Mouse (Mus musculus) embryonic stem cell, embryonic (primary cell): Measurements from ENCODE around the gene Hnrnpdl.

ENCODE experiments used
- CTCF ChIA-PET, 4 experiments: fragments of 300-600 bp in 2 of 4; fragments of 350-600 bp in 2 of 4; sonication (Branson Sonifier 250); formaldehyde crosslinking; loops; one replicate each; lab custom pipeline; 2022; ENCODE audit warnings: inconsistent platforms in 2 of 4; lab: Charles Lee
- POLR2A ChIA-PET, 4 experiments: fragments of 300-600 bp in 2 of 4; fragments of 350-600 bp in 2 of 4; sonication (Branson Sonifier 250); formaldehyde crosslinking; loops; one replicate each; lab custom pipeline; 2022; ENCODE audit warnings: antibody characterized with exemption in 4 of 4, inconsistent platforms in 1 of 4; lab: Charles Lee

Gene Hnrnpdl

GRCm38 (mm10) chr5:100057461-100058209, 18.2 kb upstream of the Hnrnpdl start:
- CTCF ChIA-PET, result no interaction called here
- POLR2A ChIA-PET, result interaction anchor here in 2 of 4 experiments (0.5 to 5.7 kb wide), 14 partner anchors 8 to 36 kb away, joined by 3 to 64 read pairs (median 4); partner anchors contain the start of genes Enoph1 (in 2 of the 2) and Hnrnpdl (in 2 of the 2)

GRCm38 (mm10) chr5:100055866-100056369, 16.5 kb upstream of the Hnrnpdl start:
- ChIA-PET CTCF (interaction anchor here in 2 of 4 experiments (0.6 to 1.8 kb wide), 6 partner anchors 12 to 128 kb away, joined by 3 to 5 read pairs (median 4); no protein-coding TSS in a partner anchor), POLR2A (interaction anchor here in 3 of 4 experiments (0.6 to 5.7 kb wide), 15 partner anchors 8 to 406 kb away, joined by 3 to 64 read pairs (median 3); partner anchors contain the start of genes Enoph1 (in 2 of the 3) and Hnrnpdl (in 2 of the 3))

GRCm38 (mm10) chr5:100054807-100055547, 15.5 kb upstream of the Hnrnpdl start:
- ChIA-PET POLR2A (interaction anchor here (0.6 to 5.7 kb wide), 14 partner anchors 11 to 697 kb away, joined by 3 to 64 read pairs (median 4); partner anchors contain the start of genes Enoph1 (in 2 of the 4) and Hnrnpdl (in 2 of the 4)), CTCF (interaction anchor here in 2 of 4 experiments (0.6 to 1.3 kb wide), 4 partner anchors 11 to 346 kb away, joined by 3 to 4 read pairs (median 4); no protein-coding TSS in a partner anchor)

GRCm38 (mm10) chr5:100052728-100053127, 13.3 kb upstream of the Hnrnpdl start:
- ChIA-PET POLR2A (interaction anchor here (0.6 to 18.3 kb wide), 25 partner anchors 8 to 377 kb away, joined by 3 to 388 read pairs (median 4); partner anchors contain the start of genes Enoph1 (in 3 of the 4) and Hnrnpdl (in 3 of the 4)), CTCF (interaction anchor here in 2 of 4 experiments (0.6 to 1.2 kb wide), 2 partner anchors 14 to 27 kb away, joined by 3 read pairs; no protein-coding TSS in a partner anchor)

- CTCF ChIA-PET, result interaction anchor here in 2 of 4 experiments (1.2 to 1.9 kb wide), 2 partner anchors 11 kb away, joined by 3 to 6 read pairs; no protein-coding TSS in a partner anchor
- POLR2A ChIA-PET, result interaction anchor here (0.9 to 18.3 kb wide), 9 partner anchors 8 to 43 kb away, joined by 3 to 388 read pairs (median 13); partner anchors contain the start of genes Enoph1 (in 3 of the 4) and Hnrnpdl (in 3 of the 4)
Measured at GRCm38 (mm10) chr5:100049904-100050303, 10.4 kb upstream of the Hnrnpdl start.

GRCm38 (mm10) chr5:100047871-100048270, 8.4 kb upstream of the Hnrnpdl start:
- POLR2A ChIA-PET, result interaction anchor here in 3 of 4 experiments (0.6 to 18.3 kb wide), 12 partner anchors 9 to 1253 kb away, joined by 3 to 388 read pairs (median 6); partner anchors contain the start of genes Enoph1 (in 3 of the 3) and Hnrnpdl (in 3 of the 3)

GRCm38 (mm10) chr5:100047143-100047640, 7.7 kb upstream of the Hnrnpdl start:
- ChIA-PET POLR2A (interaction anchor here in 3 of 4 experiments (0.6 to 18.3 kb wide), 13 partner anchors 8 to 848 kb away, joined by 3 to 388 read pairs (median 6); partner anchors contain the start of genes Enoph1 (in 3 of the 3), Hnrnpdl (in 3 of the 3) and 4930524J08Rik (in 1 of the 3)), CTCF (no interaction called here)

More at GRCm38 (mm10) chr5:100047871-100048270, 8.4 kb upstream of the Hnrnpdl start:
- CTCF ChIA-PET, result interaction anchor here in 1 of 4 experiments (1.5 kb wide), 1 partner anchor 9 kb away, joined by 3 read pairs; no protein-coding TSS in a partner anchor

GRCm38 (mm10) chr5:100046096-100046495, 6.6 kb upstream of the Hnrnpdl start:
- CTCF ChIA-PET, result no interaction called here

GRCm38 (mm10) chr5:100044621-100045020, 5.2 kb upstream of the Hnrnpdl start:
- CTCF ChIA-PET, result interaction anchor here in 1 of 4 experiments (0.6 to 1.2 kb wide), 2 partner anchors 11 to 71 kb away, joined by 4 read pairs; no protein-coding TSS in a partner anchor
- POLR2A ChIA-PET, result interaction anchor here (0.6 to 18.3 kb wide), 64 partner anchors 8 to 474 kb away, joined by 3 to 388 read pairs (median 4); partner anchors contain the start of genes Cops4 (in 3 of the 4), Enoph1 (in 1 of the 4) and Hnrnpdl (in 1 of the 4)

More at GRCm38 (mm10) chr5:100046096-100046495, 6.6 kb upstream of the Hnrnpdl start:
- POLR2A ChIA-PET, result interaction anchor here in 3 of 4 experiments (0.7 to 18.3 kb wide), 9 partner anchors 11 to 721 kb away, joined by 3 to 388 read pairs (median 3); partner anchors contain the start of genes 4930524J08Rik (in 1 of the 3), Enoph1 (in 1 of the 3) and Hnrnpdl (in 1 of the 3)

- CTCF ChIA-PET, result interaction anchor here in 1 of 4 experiments (0.6 to 1.2 kb wide), 4 partner anchors 11 to 116 kb away, joined by 3 to 5 read pairs (median 4); no protein-coding TSS in a partner anchor
- POLR2A ChIA-PET, result interaction anchor here (0.6 to 18.3 kb wide), 77 partner anchors 8 to 474 kb away, joined by 3 to 388 read pairs (median 4); partner anchors contain the start of genes Cops4 (in 3 of the 4), Enoph1 (in 1 of the 4) and Hnrnpdl (in 1 of the 4)
Measured at GRCm38 (mm10) chr5:100044030-100044429, 4.6 kb upstream of the Hnrnpdl start.

GRCm38 (mm10) chr5:100043361-100043760, 3.9 kb upstream of the Hnrnpdl start:
- CTCF ChIA-PET, result interaction anchor here in 1 of 4 experiments (0.8 to 1.2 kb wide), 3 partner anchors 12 to 116 kb away, joined by 3 to 5 read pairs (median 4); no protein-coding TSS in a partner anchor

GRCm38 (mm10) chr5:100042467-100042866, 3.0 kb upstream of the Hnrnpdl start:
- POLR2A ChIA-PET, result interaction anchor here in 3 of 4 experiments (0.9 to 18.3 kb wide), 15 partner anchors 2 to 87 kb away, joined by 3 to 388 read pairs (median 20); partner anchors contain the start of genes Enoph1 (in 1 of the 3) and Hnrnpdl (in 1 of the 3)
- CTCF ChIA-PET, result no interaction called here

More at GRCm38 (mm10) chr5:100043361-100043760, 3.9 kb upstream of the Hnrnpdl start:
- POLR2A ChIA-PET, result interaction anchor here in 3 of 4 experiments (0.7 to 18.3 kb wide), 53 partner anchors 8 to 475 kb away, joined by 3 to 388 read pairs (median 4); partner anchors contain the start of genes Cops4 (in 3 of the 3), Enoph1 (in 1 of the 3) and Hnrnpdl (in 1 of the 3)

GRCm38 (mm10) chr5:100041272-100041671, 1.8 kb upstream of the Hnrnpdl start:
- ChIA-PET CTCF (interaction anchor here in 1 of 4 experiments (0.8 kb wide), 1 partner anchor 68 kb away, joined by 3 read pairs; no protein-coding TSS in a partner anchor), POLR2A (interaction anchor here (0.5 to 18.3 kb wide), 29 partner anchors 3 to 388 kb away, joined by 3 to 388 read pairs (median 14); partner anchors contain the start of genes Enoph1 (in 1 of the 4) and Hnrnpdl (in 1 of the 4))

GRCm38 (mm10) chr5:100040281-100040784, 869 bp upstream of the Hnrnpdl start:
- POLR2A ChIA-PET, result interaction anchor here (0.6 to 18.3 kb wide), 51 partner anchors 4 to 484 kb away, joined by 3 to 388 read pairs (median 6); partner anchors contain the start of genes Cops4 (in 2 of the 4), 4930524J08Rik (in 1 of the 4), Enoph1 (in 1 of the 4) and Hnrnpd (in 1 of the 4)
- CTCF ChIA-PET, result interaction anchor here in 2 of 4 experiments (0.8 to 1.0 kb wide), 2 partner anchors 67 to 69 kb away, joined by 3 read pairs; no protein-coding TSS in a partner anchor
